Mouse (Mus musculus): ENCODE data around the gene Serpinb1a.

- TF ChIP-seq POLR2A (IDR thresholded peaks at IDR 0.05; ENCODE audit: low read depth, low read length) = no peak
- peak; percentile 64 for TF ChIP-seq CTCF (conservative IDR thresholded peaks at IDR 0.05; ENCODE audit: insufficient read depth, insufficient read length, low read depth, low read length)
These were observed 49.7 kb upstream of the Serpinb1a start for GRCm38 (mm10) chr13:32900639-32901038.
